Mouse (Mus musculus) lung, embryonic 16.5 days (tissue): ENCODE measurements around the gene Hecw2. TPM values are rescaled to one million over a fixed set of nuclear protein-coding genes. Genes with fewer than 3 reads are reported as not detected.
A peak's percentile ranks its signal among the peaks of the same experiment; 100 is the strongest.

Experiments
- ATAC-seq: fragments of 200-750 bp; cut with Nextera tagmentation; 2 replicates; pipeline ENCODE4 v1.8.0; 2017; ENCODE audit warnings: low read depth, mild to moderate bottlenecking, moderate library complexity
- H3K27ac ChIP-seq: fragments of 300-500 bp; sonication (generic); 2 replicates; pipeline ENCODE4 v1.5.1; 2014; ENCODE audit warnings: mild to moderate bottlenecking, control low read depth, low read length
- H3K27me3 ChIP-seq: fragments of 300-500 bp; sonication (generic); 2 replicates; pipeline ENCODE4 v1.6.1; 2014; ENCODE audit warnings: low read depth, low read length, mixed read lengths; ENCODE audit not compliant: control insufficient read depth, insufficient read depth
- H3K36me3 ChIP-seq: fragments of 300-500 bp; sonication (generic); 2 replicates; pipeline ENCODE4 v1.6.1; 2014; ENCODE audit warnings: low read length; ENCODE audit not compliant: control insufficient read depth, insufficient read depth
- H3K4me1 ChIP-seq: fragments of 300-500 bp; sonication (generic); replicated peaks from 2 replicates; pipeline ENCODE4 v1.6.1; 2014; ENCODE audit warnings: low read length, mixed read lengths; ENCODE audit not compliant: control insufficient read depth, insufficient read depth
- H3K4me2 ChIP-seq: fragments of 300-500 bp; sonication (generic); 2 replicates; pipeline ENCODE4 v1.6.1; 2014; ENCODE audit warnings: low read depth, low read length, control low read depth
- H3K4me3 ChIP-seq: fragments of 300-500 bp; sonication (generic); 2 replicates; pipeline ENCODE4 v1.5.1; 2014; ENCODE audit warnings: mild to moderate bottlenecking, low read length, control low read depth
- H3K9ac ChIP-seq: fragments of 300-500 bp; sonication (generic); 2 replicates; pipeline ENCODE4 v1.6.1; 2014; ENCODE audit warnings: low read length, control low read depth
- H3K9me3 ChIP-seq: fragments of 300-500 bp; sonication (generic); 2 replicates; pipeline ENCODE4 v1.6.1; 2016; ENCODE audit warnings: low read length; ENCODE audit not compliant: control insufficient read depth
- WGBS: fragments of 180-500 bp; shearing (Covaris S2); extraction: QIAGEN DNeasy Blood & Tissue Kit; methylation state at CpG from one replicate; pipeline ENCODE4 v1.1.7; 2014; 5-methylcytosine and 5-hydroxymethylcytosine counted together
- polyA plus RNA-seq: library from polyadenylated mRNA; unstranded; fragments of >200 nt; fragmentation: Nextera tagmentation; extraction: Ambion mirVana; gene quantifications from 2 replicates; pipeline ENCODE4 v1.2.1, GENCODE M21; 2015

The Hecw2 gene
- polyA plus RNA-seq, 1 experiment from 2014 or later: 5.8 TPM

DNA sequence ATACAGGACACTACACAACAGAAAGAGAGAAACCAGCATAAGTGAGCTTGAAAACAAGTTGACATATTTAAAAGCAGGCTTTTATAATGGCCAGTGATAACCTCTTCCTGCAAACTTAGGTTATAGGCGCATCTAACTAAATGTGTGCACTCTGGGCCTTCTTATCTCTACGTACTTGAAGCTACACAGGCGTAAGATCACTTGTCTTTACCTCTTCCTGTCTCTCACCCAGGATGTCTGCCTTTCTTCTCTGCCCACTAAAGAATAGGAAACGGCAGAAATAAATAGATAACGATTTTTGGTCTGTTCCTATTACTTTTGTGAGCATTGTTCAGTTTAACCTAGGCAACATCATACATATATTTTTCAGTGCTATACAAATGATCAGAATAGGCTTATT is 397.9 kb downstream of the Hecw2 start:
- no peak overlapping the region for H3K27ac ChIP-seq
- no peak overlapping the region for H3K9ac ChIP-seq
- H3K4me1 ChIP-seq: no peaks in the 10 kb centered on the region
- no peaks in the 10 kb centered on the region for H3K36me3 ChIP-seq
- H3K4me3 ChIP-seq: no peak overlapping the region
- no peak overlapping the region for H3K4me2 ChIP-seq
- H3K9me3 ChIP-seq: no peaks in the 10 kb centered on the region
- 64% methylated on average over 5 of the region's 5 CpGs for WGBS
- no peak for ATAC-seq
- no peaks in the 10 kb centered on the region for H3K27me3 ChIP-seq

- Histone ChIP-seq H3K4me1 (no peaks in the 10 kb centered on the region), H3K9ac (no peak overlapping the region), H3K36me3 (no peaks in the 10 kb centered on the region), H3K9me3 (no peaks in the 10 kb centered on the region), H3K27ac (no peak overlapping the region), H3K4me2 (no peak overlapping the region), H3K27me3 (no peaks in the 10 kb centered on the region), H3K4me3 (no peak overlapping the region)
- WGBS: 86% methylated on average over 6 of the region's 6 CpGs
- ATAC-seq: no peak
Observed at GRCm38 (mm10) chr1:53796271-53796670, 398.7 kb downstream of the Hecw2 start.

GRCm38 (mm10) chr1:53795591-53795990 is 399.4 kb downstream of the Hecw2 start:
- Histone ChIP-seq H3K9ac (no peak overlapping the region), H3K36me3 (no peaks in the 10 kb centered on the region), H3K9me3 (no peaks in the 10 kb centered on the region), H3K4me3 (no peak overlapping the region), H3K27me3 (no peaks in the 10 kb centered on the region), H3K4me1 (no peaks in the 10 kb centered on the region), H3K4me2 (no peak overlapping the region), H3K27ac (no peak overlapping the region)
- 72% methylated on average over 4 of the region's 4 CpGs for WGBS
- ATAC-seq: no peak

GRCm38 (mm10) chr1:53795081-53795480 is 399.9 kb downstream of the Hecw2 start:
- Histone ChIP-seq H3K27me3 (no peaks in the 10 kb centered on the region), H3K4me2 (no peak overlapping the region), H3K4me3 (no peak overlapping the region), H3K36me3 (no peaks in the 10 kb centered on the region), H3K9ac (no peak overlapping the region), H3K4me1 (no peaks in the 10 kb centered on the region), H3K27ac (no peak overlapping the region), H3K9me3 (no peaks in the 10 kb centered on the region)
- ATAC-seq: no peak
- WGBS: 85% methylated on average over 5 of the region's 5 CpGs

DNA sequence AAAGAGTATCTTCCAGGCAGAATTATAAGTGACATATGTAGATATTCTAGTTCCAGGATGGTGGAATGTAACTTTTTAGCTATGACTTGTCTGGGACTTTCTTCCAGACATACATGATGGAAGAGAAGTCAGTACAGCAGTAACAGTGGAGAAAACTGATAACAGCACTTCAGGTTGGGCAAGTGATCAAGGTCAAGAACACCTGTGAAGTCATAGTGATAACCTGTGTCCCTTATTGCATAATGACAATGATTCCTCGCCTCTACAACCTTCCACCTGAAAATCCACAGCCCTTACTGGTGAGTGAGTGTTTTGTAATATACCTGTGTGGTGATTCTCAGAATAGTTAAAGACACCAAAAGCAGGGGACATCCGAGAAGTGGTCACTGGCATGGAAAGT is 400.7 kb downstream of the Hecw2 start:
- Histone ChIP-seq H3K9ac (no peak overlapping the region), H3K36me3 (no peaks in the 10 kb centered on the region), H3K27ac (no peak overlapping the region), H3K27me3 (no peaks in the 10 kb centered on the region), H3K9me3 (no peaks in the 10 kb centered on the region), H3K4me2 (no peak overlapping the region), H3K4me3 (no peak overlapping the region), H3K4me1 (no peaks in the 10 kb centered on the region)
- no peak for ATAC-seq
- 61% methylated on average over 2 of the region's 2 CpGs for WGBS

DNA sequence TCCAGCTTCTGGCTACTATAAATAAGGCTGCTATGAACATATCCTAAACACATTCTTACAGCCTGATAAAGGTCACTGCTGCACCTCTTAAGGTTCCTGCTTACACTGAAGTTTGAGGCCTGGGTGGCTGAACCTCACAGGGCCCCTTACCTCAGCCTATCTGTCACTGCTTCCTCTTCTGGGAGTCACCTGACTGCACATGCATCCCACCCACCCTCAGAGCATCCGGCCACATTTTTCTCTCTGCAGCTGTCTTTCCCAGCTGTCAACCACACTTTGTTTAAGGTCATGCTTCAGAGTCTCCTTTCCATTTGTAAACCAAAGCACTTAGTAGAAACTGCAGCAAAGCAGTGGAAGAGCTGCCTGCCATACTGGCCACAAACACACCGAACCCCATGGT is 403.6 kb downstream of the Hecw2 start:
- Histone ChIP-seq H3K36me3 (no peaks in the 10 kb centered on the region), H3K9ac (no peak overlapping the region), H3K4me3 (no peak overlapping the region), H3K27ac (no peak overlapping the region), H3K4me1 (no peaks in the 10 kb centered on the region), H3K27me3 (no peaks in the 10 kb centered on the region), H3K9me3 (no peaks in the 10 kb centered on the region), H3K4me2 (no peak overlapping the region)
- no peak for ATAC-seq
- 68% methylated on average over 2 of the region's 2 CpGs for WGBS

GRCm38 (mm10) chr1:53784721-53785418 is 410.1 kb downstream of the Hecw2 start, which contains the start of gene Stk17b:
TSS of gene Stk17b (minus strand) at chr1:53785224.
- ATAC-seq: peak; percentile 99

GRCm38 (mm10) chr1:53784291-53784720 is 410.7 kb downstream of the Hecw2 start:
- H3K27me3 ChIP-seq: no peaks in the 10 kb centered on the region
- H3K4me1 ChIP-seq: peaks cover 4% of the 10 kb centered on the region; the same call in 1 of the 2 replicates
- peak overlapping the region; percentile 92 for H3K27ac ChIP-seq
- under 1% methylated on average over 17 of the region's 17 CpGs for WGBS
- peak overlapping the region; percentile 91 for H3K9ac ChIP-seq
- H3K36me3 ChIP-seq: no peaks in the 10 kb centered on the region
- no peak; the same call in none of the 2 replicates for ATAC-seq
- peak overlapping the region; percentile 82 for H3K4me2 ChIP-seq
- H3K9me3 ChIP-seq: no peaks in the 10 kb centered on the region
- peak overlapping the region; percentile 86 for H3K4me3 ChIP-seq

More at GRCm38 (mm10) chr1:53784721-53785418, 410.1 kb downstream of the Hecw2 start, which contains the start of gene Stk17b:
- Histone ChIP-seq H3K9me3 (no peaks in the 10 kb centered on the region), H3K9ac (peak within 1 kb of the TSS; percentile 91), H3K27me3 (no peaks in the 10 kb centered on the region), H3K4me1 (peaks cover 4% of the 10 kb centered on the region; the same call in 1 of the 2 replicates), H3K4me3 (peak within 1 kb of the TSS; percentile 86), H3K4me2 (peak within 1 kb of the TSS; percentile 82), H3K27ac (peak within 1 kb of the TSS; percentile 92), H3K36me3 (no peaks in the 10 kb centered on the region)
- WGBS: under 1% methylated on average over 74 of the region's 81 CpGs

- Histone ChIP-seq H3K9me3 (no peaks in the 10 kb centered on the region), H3K27me3 (no peaks in the 10 kb centered on the region), H3K4me2 (no peak overlapping the region), H3K9ac (no peak overlapping the region), H3K4me1 (peaks cover 4% of the 10 kb centered on the region; the same call in 1 of the 2 replicates), H3K27ac (no peak overlapping the region), H3K36me3 (no peaks in the 10 kb centered on the region), H3K4me3 (no peak overlapping the region)
- 85% methylated on average over 1 of the region's 1 CpGs for whole genome bisulfite sequencing
- no peak for ATAC-seq
Observed at GRCm38 (mm10) chr1:53782956-53783355, 412.0 kb downstream of the Hecw2 start.
